Mouse (Mus musculus): ENCODE data around the gene Neurl1a.
"Not testable (repeated sequence)": the region's sequence is repeated elsewhere in the genome, so short reads cannot be mapped to it uniquely, and the experiment has no call there.

Neurl1a gene

DNA sequence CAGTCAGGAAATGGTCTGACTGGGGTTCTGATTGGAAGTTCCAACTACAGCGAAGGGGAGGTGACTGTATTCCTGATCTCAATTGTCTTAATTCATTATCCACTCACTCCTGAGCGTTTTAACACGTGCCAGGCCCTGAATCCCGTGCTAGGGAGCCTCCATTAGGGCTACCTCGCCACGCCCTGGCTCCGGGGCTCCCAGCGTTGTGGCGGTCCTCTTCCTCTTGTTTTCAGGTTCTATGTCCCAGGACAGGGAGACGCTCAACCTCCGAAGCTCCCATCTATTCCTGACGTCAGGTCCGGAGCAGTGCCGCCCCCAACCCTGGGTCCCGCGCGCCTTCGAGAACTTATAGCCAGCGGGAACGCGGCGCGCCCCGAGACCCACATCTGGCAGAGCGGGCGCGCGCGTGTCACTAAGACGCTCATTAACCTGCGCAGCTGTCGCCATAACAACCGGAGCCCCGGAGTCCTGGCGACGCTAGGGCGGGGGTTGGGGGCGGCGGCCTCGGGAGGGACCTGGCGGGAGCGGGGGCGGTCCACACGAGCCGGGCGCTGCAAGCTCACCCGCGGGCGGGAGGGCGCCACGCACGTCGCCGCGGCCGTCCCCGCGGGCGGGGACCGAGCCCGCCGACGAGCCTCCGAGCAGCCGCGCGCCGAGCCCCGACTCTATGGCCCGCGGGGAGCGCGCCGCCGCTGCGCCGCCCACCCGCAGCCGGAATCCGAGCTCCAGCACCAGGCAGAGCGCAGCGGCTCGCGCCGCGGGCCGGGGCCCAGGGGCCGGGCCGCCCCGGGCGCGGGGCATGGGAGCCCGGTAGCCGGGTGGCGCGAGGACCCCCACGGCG, at the start of gene Neurl1a:
Neurl1a (plus strand) TSS at position 390 of the 841 bp plus-strand sequence.
- no peak for DNase-seq (ENCODE audit: low read depth in 1 of 2, low spot score in 2 of 2)

DNA sequence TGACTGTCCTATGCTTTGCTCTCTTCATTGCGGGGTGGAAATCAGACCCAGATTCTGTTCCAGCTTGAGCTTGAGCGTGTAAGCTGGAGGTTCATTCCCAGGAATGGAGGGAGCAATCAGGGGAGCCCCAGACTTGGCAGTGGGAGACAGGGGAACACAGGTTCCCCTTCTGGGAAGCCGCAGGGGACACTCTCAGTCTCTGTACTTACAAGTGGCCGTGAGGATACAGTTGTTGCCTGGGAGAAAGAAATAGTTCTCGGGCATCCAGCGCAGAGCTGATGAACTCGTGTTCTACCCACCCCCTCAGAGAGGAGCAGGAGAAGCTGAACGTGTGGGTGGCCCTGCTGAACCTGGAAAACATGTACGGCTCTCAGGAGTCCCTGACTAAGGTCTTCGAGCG, 49.8 kb upstream of the Neurl1a start:
- DNase-seq (ENCODE audit: low read depth in 1 of 2, low spot score in 2 of 2): no peak

GRCm38 (mm10) chr19:47130551-47131125, 48.0 kb upstream of the Neurl1a start:
- DNase-seq (ENCODE audit: low read depth in 1 of 2, low spot score in 2 of 2): no peak

GRCm38 (mm10) chr19:47133161-47133560, 45.5 kb upstream of the Neurl1a start:
- peak; percentile 35 to 57 for DNase-seq (ENCODE audit: low read depth in 1 of 2, low spot score in 2 of 2)

DNA sequence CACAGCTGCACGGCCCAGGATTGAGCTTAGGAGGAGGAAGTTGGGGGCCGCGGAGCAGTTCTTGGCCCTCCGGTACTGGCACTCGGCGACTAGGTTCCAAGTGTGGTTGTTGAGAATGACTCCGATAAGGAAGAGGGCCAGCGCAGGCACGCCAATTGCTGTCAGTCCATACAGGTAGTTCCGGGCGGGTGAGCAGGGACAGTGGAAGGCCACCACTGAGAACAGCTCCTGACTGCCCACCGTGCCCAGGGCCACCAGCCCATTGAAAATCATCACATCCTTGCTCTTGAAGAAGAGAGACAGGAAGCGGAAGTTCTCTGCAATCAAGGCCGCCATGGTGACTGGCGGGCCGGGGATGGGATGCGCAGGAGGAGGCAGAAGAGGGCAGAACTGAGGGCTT, 43.1 kb upstream of the Neurl1a start:
- no peak for DNase-seq (ENCODE audit: low read depth in 1 of 2, low spot score in 2 of 2)

GRCm38 (mm10) chr19:47136170-47136569, 42.5 kb upstream of the Neurl1a start:
- DNase-seq (ENCODE audit: low read depth in 1 of 2, low spot score in 2 of 2): no peak

- DNase-seq (ENCODE audit: low read depth in 1 of 2, low spot score in 2 of 2): peak; percentile 23 to 27
Measured at GRCm38 (mm10) chr19:47137051-47137581, 41.5 kb upstream of the Neurl1a start.

DNA sequence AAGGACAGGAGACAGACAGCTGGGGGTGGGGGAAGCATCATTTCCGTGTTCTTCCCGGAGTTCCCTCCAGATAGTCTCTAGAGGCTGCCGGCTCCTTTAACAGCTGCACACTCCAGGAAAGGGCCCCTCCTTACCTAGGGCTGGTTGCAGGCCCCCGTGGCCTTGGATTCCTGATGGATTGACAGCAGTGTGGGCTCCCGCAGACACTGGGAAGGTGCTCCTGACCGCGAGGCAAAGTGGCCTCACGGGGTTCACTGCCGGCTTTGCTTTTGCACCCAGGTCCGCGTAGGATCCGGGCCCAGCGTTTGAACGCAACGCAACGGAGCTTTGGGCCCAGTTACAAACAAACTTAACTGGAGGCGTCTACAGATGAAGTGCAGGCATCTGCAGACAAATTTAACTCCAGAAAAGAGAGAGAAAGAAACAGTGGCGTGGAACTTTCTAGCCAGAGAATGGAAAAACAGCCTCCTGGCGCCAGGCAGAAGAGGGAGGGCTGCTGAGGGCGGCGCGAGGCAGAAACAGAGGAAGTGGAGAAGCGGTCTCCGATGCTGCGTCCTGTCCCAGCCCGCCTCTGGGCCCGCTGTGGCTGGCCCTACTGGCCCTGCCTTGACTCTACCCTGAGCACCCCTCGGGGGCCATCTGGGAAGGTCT, 40.7 kb upstream of the Neurl1a start, which contains the start of gene Calhm2:
Calhm2 (minus strand) TSS at position 524 of the 651 bp plus-strand sequence.
- DNase-seq (ENCODE audit: low read depth in 1 of 2, low spot score in 2 of 2): peak in 1 of 2 experiments; percentile 22

GRCm38 (mm10) chr19:47139611-47140010, 39.0 kb upstream of the Neurl1a start:
- not testable (repeated sequence) for DNase-seq (ENCODE audit: low read depth in 1 of 2, low spot score in 2 of 2)

GRCm38 (mm10) chr19:47142438-47142837, 36.2 kb upstream of the Neurl1a start:
- no peak for DNase-seq (ENCODE audit: low read depth in 1 of 2, low spot score in 2 of 2)

DNA sequence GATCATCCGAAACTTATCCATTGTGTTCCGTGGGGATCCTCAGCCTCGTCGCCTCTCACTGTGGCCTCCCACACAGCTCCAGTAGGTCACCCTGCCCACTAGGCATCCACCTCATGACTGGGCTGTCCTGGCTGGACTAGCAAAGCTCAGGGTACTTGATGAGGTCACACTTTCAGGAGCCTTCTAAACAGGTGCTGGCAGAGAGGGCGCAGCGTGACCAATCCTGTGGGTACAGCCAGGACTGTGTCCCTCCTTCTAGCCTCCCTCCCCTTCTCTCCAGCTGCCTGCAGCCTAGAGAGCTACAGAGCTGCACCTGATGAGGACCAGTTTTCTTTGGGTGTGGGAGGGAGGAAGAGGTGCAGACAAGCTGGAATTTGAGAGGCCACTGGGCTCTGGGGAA, 34.5 kb upstream of the Neurl1a start, which contains the start of gene Calhm1:
Calhm1 (minus strand) TSS at position 101 of the 400 bp plus-strand sequence.
- DNase-seq (ENCODE audit: low read depth in 1 of 2, low spot score in 2 of 2): no peak

- no peak for DNase-seq (ENCODE audit: low read depth in 1 of 2, low spot score in 2 of 2)
Measured at GRCm38 (mm10) chr19:47148267-47148847, 30.3 kb upstream of the Neurl1a start.

DNA sequence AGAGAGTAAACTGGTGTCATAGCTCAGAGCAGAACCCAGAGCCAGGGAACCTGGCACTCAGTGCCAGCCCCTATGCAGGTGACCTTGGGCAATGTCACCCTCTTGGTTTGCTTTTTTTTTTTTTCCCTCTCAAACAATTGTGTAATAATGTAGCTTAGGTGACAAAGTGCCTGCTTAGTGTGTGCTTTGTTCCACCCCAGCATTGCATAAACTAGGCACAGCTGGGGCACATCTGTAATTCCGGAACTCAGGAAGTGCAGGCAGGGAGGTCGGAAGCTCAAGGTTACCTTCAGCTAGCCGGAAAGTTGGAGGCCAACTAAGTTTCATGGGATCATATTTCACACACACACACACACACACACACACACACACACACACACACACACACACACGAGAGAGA, 28.8 kb upstream of the Neurl1a start:
- no peak for DNase-seq (ENCODE audit: low read depth in 1 of 2, low spot score in 2 of 2)

- no peak for DNase-seq (ENCODE audit: low read depth in 1 of 2, low spot score in 2 of 2)
Measured at GRCm38 (mm10) chr19:47151332-47152061, 27.1 kb upstream of the Neurl1a start.

- DNase-seq (ENCODE audit: low read depth in 1 of 2, low spot score in 2 of 2): no peak
Measured at GRCm38 (mm10) chr19:47152062-47152369, 26.6 kb upstream of the Neurl1a start.

DNA sequence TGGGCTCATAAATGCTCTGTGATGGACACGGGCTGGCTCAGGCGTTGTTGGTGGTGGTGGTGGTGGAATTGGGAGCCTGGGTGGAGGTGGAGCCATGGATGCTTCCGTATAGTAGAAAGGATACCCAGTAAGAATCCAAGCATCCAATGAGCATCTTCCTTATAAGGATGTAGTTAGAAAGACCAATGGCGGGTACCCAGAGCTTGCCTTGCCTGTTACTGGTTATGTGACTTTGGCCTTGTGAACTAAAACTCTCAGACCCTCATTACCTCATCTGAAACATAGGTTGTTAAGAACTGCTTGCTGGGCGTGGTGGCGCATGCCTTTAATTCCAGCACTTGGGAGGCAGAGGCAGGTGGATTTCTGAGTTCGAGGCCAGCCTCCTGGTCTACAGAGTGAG, 24.9 kb upstream of the Neurl1a start:
- DNase-seq (ENCODE audit: low read depth in 1 of 2, low spot score in 2 of 2): no peak

- DNase-seq (ENCODE audit: low read depth in 1 of 2, low spot score in 2 of 2): no peak
Measured at GRCm38 (mm10) chr19:47157664-47158063, 21.0 kb upstream of the Neurl1a start, which contains the start of gene Calhm3. Gene Calhm3 (minus strand): TSS chr19:47157764.

GRCm38 (mm10) chr19:47161669-47162068, 17.0 kb upstream of the Neurl1a start:
- DNase-seq (ENCODE audit: low read depth in 1 of 2, low spot score in 2 of 2): no peak

- DNase-seq (ENCODE audit: low read depth in 1 of 2, low spot score in 2 of 2): no peak
Measured at GRCm38 (mm10) chr19:47163176-47163744, 15.4 kb upstream of the Neurl1a start.

- DNase-seq (ENCODE audit: low read depth in 1 of 2, low spot score in 2 of 2): no peak
Measured at GRCm38 (mm10) chr19:47166758-47167157, 11.9 kb upstream of the Neurl1a start.
